Mouse (Mus musculus) gastrocnemius, postnatal 4 days (tissue): Measurements from ENCODE around the gene 1700016H13Rik. TPM values are rescaled to one million over a fixed set of nuclear protein-coding genes. Genes with fewer than 3 reads are reported as not detected.

Experiments used
- DNase-seq, 2 experiments: peaks; one replicate each; pipeline ENCODE4 v3.0.0; 2021 to 2022; ENCODE audit warnings: low spot score in 2 of 2, mixed read lengths in 2 of 2
- long read RNA-seq, 2 experiments: library from polyadenylated mRNA; stranded (forward); transcript quantifications; one replicate each; pipeline ENCODE4 v2.0.0; 2021
- total RNA-seq, 2 experiments: library from RNA; stranded (reverse); gene quantifications; 2 replicates each; pipeline ENCODE4 v1.2.3; 2021

The 1700016H13Rik gene
- total RNA-seq: not detected
- long read RNA-seq, experiment 1: 0 reads
- long read RNA-seq, experiment 2: 0 reads

- peak; percentile 43 to 64 for DNase-seq
These were observed at the start of gene 1700016H13Rik for GRCm38 (mm10) chr5:103655346-103656118. Gene 1700016H13Rik (minus strand): TSS chr5:103656010.

GRCm38 (mm10) chr5:103705331-103705730 is 49.5 kb upstream of the 1700016H13Rik start:
- no peak for DNase-seq

GRCm38 (mm10) chr5:103702527-103702926 is 46.7 kb upstream of the 1700016H13Rik start:
- DNase-seq: no peak

- no peak for DNase-seq
These were observed 45.7 kb upstream of the 1700016H13Rik start for GRCm38 (mm10) chr5:103701466-103701865.

GRCm38 (mm10) chr5:103700661-103701060 is 44.9 kb upstream of the 1700016H13Rik start:
- no peak for DNase-seq

- no peak for DNase-seq
These were observed 43.7 kb upstream of the 1700016H13Rik start for GRCm38 (mm10) chr5:103699537-103699936.

- no peak for DNase-seq
These were observed 42.8 kb upstream of the 1700016H13Rik start for GRCm38 (mm10) chr5:103698577-103698976.

- DNase-seq: no peak
These were observed 42.2 kb upstream of the 1700016H13Rik start for GRCm38 (mm10) chr5:103697875-103698491.

GRCm38 (mm10) chr5:103694094-103694493 is 38.3 kb upstream of the 1700016H13Rik start:
- DNase-seq: no peak

GRCm38 (mm10) chr5:103693041-103693641 is 37.3 kb upstream of the 1700016H13Rik start:
- DNase-seq: peak in 1 of 2 experiments; percentile 16

GRCm38 (mm10) chr5:103692531-103693040 is 36.8 kb upstream of the 1700016H13Rik start:
- DNase-seq: no peak

- peak; percentile 87 to 91 for DNase-seq
These were observed 36.1 kb upstream of the 1700016H13Rik start, which contains the start of gene Aff1 for GRCm38 (mm10) chr5:103691624-103692530. Gene Aff1 (plus strand): TSS chr5:103692374.

- no peak for DNase-seq
These were observed 35.4 kb upstream of the 1700016H13Rik start for GRCm38 (mm10) chr5:103691171-103691570.

GRCm38 (mm10) chr5:103690190-103690589 is 34.4 kb upstream of the 1700016H13Rik start:
- no peak for DNase-seq

- DNase-seq: no peak
These were observed 33.8 kb upstream of the 1700016H13Rik start for GRCm38 (mm10) chr5:103689645-103690044.

- no peak for DNase-seq
These were observed 26.0 kb upstream of the 1700016H13Rik start for GRCm38 (mm10) chr5:103681824-103682223.

- peak; percentile 39 to 60 for DNase-seq
These were observed 24.6 kb upstream of the 1700016H13Rik start for GRCm38 (mm10) chr5:103680381-103680780.

- DNase-seq: no peak
These were observed 23.2 kb upstream of the 1700016H13Rik start for GRCm38 (mm10) chr5:103678974-103679373.

GRCm38 (mm10) chr5:103677894-103678293 is 22.1 kb upstream of the 1700016H13Rik start:
- no peak for DNase-seq

- DNase-seq: no peak
These were observed 20.6 kb upstream of the 1700016H13Rik start for GRCm38 (mm10) chr5:103676289-103676881.
